Mouse (Mus musculus) lung, embryonic 16.5 days (tissue): ENCODE data around the gene Slc12a7. TPM values are rescaled to one million over a fixed set of nuclear protein-coding genes. Genes with fewer than 3 reads are reported as not detected.
"Not testable (repeated sequence)": the region's sequence is repeated elsewhere in the genome, so short reads cannot be mapped to it uniquely, and the experiment has no call there.

Source experiments
- ATAC-seq: fragments of 200-750 bp; cut with Nextera tagmentation; 2 replicates; pipeline ENCODE4 v1.8.0; 2017; ENCODE audit warnings: low read depth, mild to moderate bottlenecking, moderate library complexity
- H3K27ac ChIP-seq: fragments of 300-500 bp; sonication (generic); 2 replicates; pipeline ENCODE4 v1.5.1; 2014; ENCODE audit warnings: mild to moderate bottlenecking, control low read depth, low read length
- H3K27me3 ChIP-seq: fragments of 300-500 bp; sonication (generic); 2 replicates; pipeline ENCODE4 v1.6.1; 2014; ENCODE audit warnings: low read depth, low read length, mixed read lengths; ENCODE audit not compliant: control insufficient read depth, insufficient read depth
- H3K36me3 ChIP-seq: fragments of 300-500 bp; sonication (generic); 2 replicates; pipeline ENCODE4 v1.6.1; 2014; ENCODE audit warnings: low read length; ENCODE audit not compliant: control insufficient read depth, insufficient read depth
- H3K4me1 ChIP-seq: fragments of 300-500 bp; sonication (generic); replicated peaks from 2 replicates; pipeline ENCODE4 v1.6.1; 2014; ENCODE audit warnings: low read length, mixed read lengths; ENCODE audit not compliant: control insufficient read depth, insufficient read depth
- H3K4me2 ChIP-seq: fragments of 300-500 bp; sonication (generic); 2 replicates; pipeline ENCODE4 v1.6.1; 2014; ENCODE audit warnings: low read depth, low read length, control low read depth
- H3K4me3 ChIP-seq: fragments of 300-500 bp; sonication (generic); 2 replicates; pipeline ENCODE4 v1.5.1; 2014; ENCODE audit warnings: mild to moderate bottlenecking, low read length, control low read depth
- H3K9ac ChIP-seq: fragments of 300-500 bp; sonication (generic); 2 replicates; pipeline ENCODE4 v1.6.1; 2014; ENCODE audit warnings: low read length, control low read depth
- H3K9me3 ChIP-seq: fragments of 300-500 bp; sonication (generic); 2 replicates; pipeline ENCODE4 v1.6.1; 2016; ENCODE audit warnings: low read length; ENCODE audit not compliant: control insufficient read depth
- WGBS: fragments of 180-500 bp; shearing (Covaris S2); extraction: QIAGEN DNeasy Blood & Tissue Kit; methylation state at CpG from one replicate; pipeline ENCODE4 v1.1.7; 2014; 5-methylcytosine and 5-hydroxymethylcytosine counted together
- polyA plus RNA-seq: library from polyadenylated mRNA; unstranded; fragments of >200 nt; fragmentation: Nextera tagmentation; extraction: Ambion mirVana; gene quantifications from 2 replicates; pipeline ENCODE4 v1.2.1, GENCODE M21; 2015

The Slc12a7 gene
- polyA plus RNA-seq, 1 experiment from 2014 or later, result 14.6 TPM

DNA sequence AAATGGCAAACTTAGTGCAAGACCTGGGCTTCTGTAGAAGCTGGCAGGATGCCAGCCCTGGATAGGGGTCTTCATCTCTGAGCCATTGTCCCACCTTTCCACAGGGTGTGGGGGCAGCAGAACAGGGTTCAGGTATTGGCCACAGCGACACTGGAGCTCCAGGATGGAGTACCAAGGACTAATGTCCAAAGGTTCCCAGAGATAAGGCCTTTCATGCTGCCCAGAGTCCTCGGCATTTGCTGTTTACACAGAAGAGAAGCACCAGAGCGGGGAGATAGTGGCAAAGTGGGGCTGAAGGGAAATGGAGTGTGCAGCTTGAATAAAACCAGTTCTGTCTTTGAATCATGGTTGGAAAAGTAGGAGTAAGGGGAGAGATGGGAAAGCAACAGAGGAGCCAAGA is 36.4 kb upstream of the Slc12a7 start:
- Histone ChIP-seq H3K27me3 (no peaks in the 10 kb centered on the region), H3K27ac (no peak overlapping the region), H3K4me1 (no peaks in the 10 kb centered on the region), H3K4me3 (no peak overlapping the region), H3K36me3 (no peaks in the 10 kb centered on the region), H3K9ac (no peak overlapping the region), H3K4me2 (no peak overlapping the region), H3K9me3 (no peaks in the 10 kb centered on the region)
- WGBS, result 42% methylated on average over 3 of the region's 3 CpGs
- ATAC-seq, result no peak

- H3K9ac ChIP-seq, result no peak overlapping the region
- no peaks in the 10 kb centered on the region for H3K27me3 ChIP-seq
- 91% methylated on average over 6 of the region's 6 CpGs for WGBS
- H3K9me3 ChIP-seq, result no peaks in the 10 kb centered on the region
- ATAC-seq, result no peak
- no peaks in the 10 kb centered on the region for H3K36me3 ChIP-seq
- no peak overlapping the region for H3K27ac ChIP-seq
- no peak overlapping the region for H3K4me2 ChIP-seq
- no peak overlapping the region for H3K4me3 ChIP-seq
- H3K4me1 ChIP-seq, result no peaks in the 10 kb centered on the region
These were observed 33.2 kb upstream of the Slc12a7 start for GRCm38 (mm10) chr13:73699714-73700113.

GRCm38 (mm10) chr13:73700554-73700953 is 32.3 kb upstream of the Slc12a7 start:
- Histone ChIP-seq H3K4me1 (no peaks in the 10 kb centered on the region), H3K27me3 (no peaks in the 10 kb centered on the region), H3K27ac (no peak overlapping the region), H3K4me2 (no peak overlapping the region), H3K9me3 (no peaks in the 10 kb centered on the region), H3K36me3 (no peaks in the 10 kb centered on the region), H3K4me3 (no peak overlapping the region), H3K9ac (no peak overlapping the region)
- 87% methylated on average over 12 of the region's 12 CpGs for WGBS
- no peak for ATAC-seq

- no peak overlapping the region for H3K4me2 ChIP-seq
- no peak overlapping the region for H3K9ac ChIP-seq
- no peaks in the 10 kb centered on the region for H3K4me1 ChIP-seq
- no peaks in the 10 kb centered on the region for H3K36me3 ChIP-seq
- no peak overlapping the region for H3K27ac ChIP-seq
- H3K27me3 ChIP-seq, result no peaks in the 10 kb centered on the region
- no peaks in the 10 kb centered on the region for H3K9me3 ChIP-seq
- no peak for ATAC-seq
- no peak overlapping the region for H3K4me3 ChIP-seq
- 66% methylated on average over 9 of the region's 9 CpGs for WGBS
These were observed 31.6 kb upstream of the Slc12a7 start for GRCm38 (mm10) chr13:73701161-73701883.

GRCm38 (mm10) chr13:73702776-73703175 is 30.1 kb upstream of the Slc12a7 start:
- Histone ChIP-seq H3K27ac (no peak overlapping the region), H3K9ac (no peak overlapping the region), H3K27me3 (no peaks in the 10 kb centered on the region), H3K9me3 (no peaks in the 10 kb centered on the region), H3K36me3 (no peaks in the 10 kb centered on the region), H3K4me2 (no peak overlapping the region), H3K4me1 (no peaks in the 10 kb centered on the region), H3K4me3 (no peak overlapping the region)
- peak; percentile 65 for ATAC-seq
- WGBS, result 58% methylated on average over 4 of the region's 4 CpGs

DNA sequence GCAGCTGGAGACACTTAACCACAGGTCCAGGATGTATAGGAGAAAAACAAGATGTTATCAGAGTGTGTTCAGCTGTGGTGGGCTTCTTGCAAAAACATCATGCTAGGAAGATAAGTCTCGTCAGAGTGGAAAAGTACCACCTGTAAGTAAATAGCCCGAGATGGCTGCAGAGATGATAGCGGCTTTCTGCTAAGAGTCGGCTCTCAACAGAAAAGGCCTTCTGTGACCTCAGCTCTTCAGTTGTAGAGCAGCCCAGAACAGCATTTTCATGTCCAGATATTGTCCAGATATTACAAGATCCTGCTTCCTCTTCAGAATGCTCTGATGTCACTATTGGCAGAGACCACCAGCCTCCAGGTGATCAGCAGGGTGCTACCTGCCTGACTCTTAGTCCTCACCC is 29.4 kb upstream of the Slc12a7 start:
- not testable (repeated sequence) for H3K4me3 ChIP-seq, H3K27ac ChIP-seq, ATAC-seq, H3K36me3 ChIP-seq, H3K27me3 ChIP-seq, H3K9ac ChIP-seq, H3K9me3 ChIP-seq, H3K4me2 ChIP-seq, H3K4me1 ChIP-seq
- WGBS, result 50% methylated on average over 4 of the region's 4 CpGs

GRCm38 (mm10) chr13:73704694-73705325 is 28.1 kb upstream of the Slc12a7 start, which contains the start of gene Slc6a19:
TSS of gene Slc6a19 (minus strand) at chr13:73704865.
- H3K36me3 ChIP-seq, result no peaks in the 10 kb centered on the region
- H3K4me1 ChIP-seq, result no peaks in the 10 kb centered on the region
- no peak within 1 kb of the TSS for H3K4me3 ChIP-seq
- no peak within 1 kb of the TSS for H3K4me2 ChIP-seq
- no peak within 1 kb of the TSS for H3K9ac ChIP-seq
- no peak for ATAC-seq
- no peak within 1 kb of the TSS for H3K27ac ChIP-seq
- no peaks in the 10 kb centered on the region for H3K27me3 ChIP-seq
- WGBS, result 85% methylated on average over 7 of the region's 7 CpGs
- H3K9me3 ChIP-seq, result no peaks in the 10 kb centered on the region

- Histone ChIP-seq H3K36me3 (no peaks in the 10 kb centered on the region), H3K4me2 (no peak overlapping the region), H3K9ac (no peak overlapping the region), H3K4me1 (no peaks in the 10 kb centered on the region), H3K4me3 (no peak overlapping the region), H3K9me3 (no peaks in the 10 kb centered on the region), H3K27ac (no peak overlapping the region), H3K27me3 (no peaks in the 10 kb centered on the region)
- no peak for ATAC-seq
- 36% methylated on average over 6 of the region's 6 CpGs for WGBS
These were observed 23.4 kb upstream of the Slc12a7 start for GRCm38 (mm10) chr13:73709491-73709890.

DNA sequence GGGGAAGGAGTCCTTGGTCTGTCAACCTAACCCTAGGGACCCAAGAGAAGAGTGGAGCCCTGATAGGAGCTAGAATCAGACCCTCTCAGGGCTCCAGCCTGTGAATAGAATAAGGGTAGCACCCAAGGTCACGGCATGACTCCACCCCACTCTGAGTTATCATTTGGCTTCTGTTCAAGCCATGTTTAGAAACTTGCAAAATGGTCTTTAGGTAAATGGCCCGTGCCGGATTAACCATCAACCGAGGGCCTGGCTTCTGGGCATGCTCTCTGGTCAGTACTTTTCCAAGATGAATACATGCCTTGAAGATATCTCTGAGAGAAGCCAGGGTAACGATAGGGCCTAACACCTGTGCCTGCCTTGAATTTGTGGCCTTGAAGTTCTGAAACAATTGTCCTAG is 21.7 kb upstream of the Slc12a7 start:
- Histone ChIP-seq H3K4me3 (no peak overlapping the region), H3K4me2 (no peak overlapping the region), H3K36me3 (no peaks in the 10 kb centered on the region), H3K27me3 (no peaks in the 10 kb centered on the region), H3K9me3 (no peaks in the 10 kb centered on the region), H3K27ac (no peak overlapping the region), H3K9ac (no peak overlapping the region), H3K4me1 (no peaks in the 10 kb centered on the region)
- ATAC-seq, result no peak
- 86% methylated on average over 5 of the region's 5 CpGs for WGBS
